Mouse (Mus musculus) myocyte (in vitro differentiated cells): ENCODE data around the gene Agrn. TPM values are rescaled to one million over a fixed set of nuclear protein-coding genes. Genes with fewer than 3 reads are reported as not detected.

ENCODE experiments used
- H3K27me3 ChIP-seq: one replicate; pipeline ENCODE4 v1.6.1; 2011; ENCODE audit not compliant: control insufficient read depth, insufficient read depth, insufficient read length
- H3K36me3 ChIP-seq: one replicate; pipeline ENCODE4 v1.6.1; 2011; ENCODE audit not compliant: control insufficient read depth, insufficient read depth
- H3K4me2 ChIP-seq: one replicate; pipeline ENCODE4 v1.6.1; 2011; ENCODE audit warnings: low read depth, control low read depth
- H3K4me3 ChIP-seq: one replicate; pipeline ENCODE4 v1.5.1; 2011; ENCODE audit warnings: mild to moderate bottlenecking, control low read depth, moderate library complexity
- H3K79me2 ChIP-seq: one replicate; pipeline ENCODE4 v1.6.1; 2011; ENCODE audit not compliant: control insufficient read depth, insufficient read depth
- H3ac ChIP-seq: one replicate; pipeline ENCODE4 v1.6.1; 2011; ENCODE audit not compliant: control insufficient read depth, insufficient read length
- CEBPB ChIP-seq: IDR thresholded peaks from 2 replicates; pipeline ENCODE4 v1.6.1; 2011; ENCODE audit warnings: mild to moderate bottlenecking, moderate library complexity; ENCODE audit not compliant: poor library complexity, insufficient read depth, severe bottlenecking
- E2F4 ChIP-seq: IDR thresholded peaks from one replicate; pipeline ENCODE4 v1.6.1; 2011; ENCODE audit warnings: mild to moderate bottlenecking, control low read depth, moderate library complexity; ENCODE audit not compliant: insufficient read depth
- MAX ChIP-seq: IDR thresholded peaks from one replicate; pipeline ENCODE4 v1.6.1; 2011; ENCODE audit warnings: low read depth, mild to moderate bottlenecking, control low read depth
- MYOD1 ChIP-seq, 3 experiments: IDR thresholded peaks; one replicate each; pipeline ENCODE4 v1.6.1; 2011; ENCODE audit warnings: control low read depth in 2 of 3, low read depth in 2 of 3, mild to moderate bottlenecking in 2 of 3, moderate library complexity in 1 of 3; ENCODE audit not compliant: insufficient read length in 2 of 3, control insufficient read depth in 1 of 3
- MYOG ChIP-seq, 3 experiments: IDR thresholded peaks; one replicate each; pipeline ENCODE4 v1.6.1; 2011; ENCODE audit warnings: control low read depth in 2 of 3, low read depth in 2 of 3, mild to moderate bottlenecking in 2 of 3; ENCODE audit not compliant: insufficient read length in 2 of 3, control insufficient read depth in 1 of 3, insufficient read depth in 1 of 3
- POLR2A ChIP-seq: IDR thresholded peaks from one replicate; pipeline ENCODE4 v1.6.1; 2011; ENCODE audit warnings: low read depth, mild to moderate bottlenecking, control low read depth, moderate library complexity; ENCODE audit not compliant: insufficient read length
- POLR2AphosphoS2 ChIP-seq: IDR thresholded peaks from one replicate; pipeline ENCODE4 v1.6.1; 2011; ENCODE audit warnings: low read depth, control low read depth; ENCODE audit not compliant: insufficient read length
- REST ChIP-seq: IDR thresholded peaks from one replicate; pipeline ENCODE4 v1.6.1; 2011; ENCODE audit warnings: mild to moderate bottlenecking, control low read depth, moderate library complexity; ENCODE audit not compliant: insufficient read depth, insufficient read length
- SRF ChIP-seq: IDR thresholded peaks from one replicate; pipeline ENCODE4 v1.6.1; 2011; ENCODE audit warnings: low read depth; ENCODE audit not compliant: control insufficient read depth, insufficient read length
- TCF12 ChIP-seq: IDR thresholded peaks from one replicate; pipeline ENCODE4 v1.6.1; 2011; ENCODE audit warnings: mild to moderate bottlenecking, control low read depth; ENCODE audit not compliant: poor library complexity, insufficient read depth, severe bottlenecking
- TCF3 ChIP-seq: IDR thresholded peaks from one replicate; pipeline ENCODE4 v1.6.1; 2011; ENCODE audit warnings: low read depth, control low read depth; ENCODE audit not compliant: insufficient read length
- USF1 ChIP-seq: IDR thresholded peaks from one replicate; pipeline ENCODE4 v1.6.1; 2011; ENCODE audit warnings: low read depth, mild to moderate bottlenecking, control low read depth, moderate library complexity
- polyA plus RNA-seq: library from polyadenylated mRNA; unstranded; fragments of >200 nt; fragmentation: generic; extraction: Trizol; gene quantifications from one replicate; pipeline ENCODE4 v1.2.1, GENCODE M21; 2012; ENCODE audit warnings: missing spikeins

The Agrn gene
- polyA plus RNA-seq, 1 experiment, result 22.7 TPM

- Histone ChIP-seq H3ac (no peak overlapping the region), H3K4me3 (no peak overlapping the region), H3K79me2 (no peaks in the 10 kb centered on the region), H3K4me2 (no peak overlapping the region), H3K36me3 (no peaks in the 10 kb centered on the region), H3K27me3 (peaks cover 16% of the 10 kb centered on the region)
- TF ChIP-seq TCF3 (no peak), USF1 (no peak), SRF (no peak)
Measured at GRCm38 (mm10) chr4:156219936-156220335, 22.6 kb upstream of the Agrn start.

GRCm38 (mm10) chr4:156217838-156218237 lies 20.6 kb upstream of the Agrn start:
- H3ac ChIP-seq, result no peak overlapping the region
- TF ChIP-seq MAX (no peak), POLR2A (no peak), POLR2AphosphoS2 (no peak), MYOG (IDR thresholded peaks at IDR 0.05; ENCODE audit: control insufficient read depth in 1 of 3, insufficient read depth in 1 of 3, insufficient read length in 2 of 3, low read depth in 2 of 3) (no peak), E2F4 (no peak), MYOD1 (IDR thresholded peaks at IDR 0.05; ENCODE audit: control insufficient read depth in 1 of 3, insufficient read length in 2 of 3, low read depth in 2 of 3) (no peak), USF1 (no peak), CEBPB (no peak), REST (no peak), TCF12 (no peak), SRF (no peak), TCF3 (no peak)
- peaks cover 20% of the 10 kb centered on the region for H3K27me3 ChIP-seq
- H3K4me3 ChIP-seq, result no peak overlapping the region
- no peak overlapping the region for H3K4me2 ChIP-seq
- no peaks in the 10 kb centered on the region for H3K36me3 ChIP-seq
- no peaks in the 10 kb centered on the region for H3K79me2 ChIP-seq

GRCm38 (mm10) chr4:156217022-156217669 lies 19.9 kb upstream of the Agrn start:
- Histone ChIP-seq H3K36me3 (no peaks in the 10 kb centered on the region), H3K27me3 (peaks cover 20% of the 10 kb centered on the region), H3ac (no peak overlapping the region), H3K79me2 (no peaks in the 10 kb centered on the region), H3K4me3 (no peak overlapping the region), H3K4me2 (no peak overlapping the region)
- TF ChIP-seq MYOD1 (IDR thresholded peaks at IDR 0.05; ENCODE audit: control insufficient read depth in 1 of 3, insufficient read length in 2 of 3, low read depth in 2 of 3) (no peak), USF1 (no peak), POLR2AphosphoS2 (no peak), E2F4 (no peak), MAX (no peak), POLR2A (no peak), REST (no peak), SRF (no peak), TCF3 (no peak), TCF12 (no peak), CEBPB (no peak), MYOG (IDR thresholded peaks at IDR 0.05; ENCODE audit: control insufficient read depth in 1 of 3, insufficient read depth in 1 of 3, insufficient read length in 2 of 3, low read depth in 2 of 3) (no peak)

GRCm38 (mm10) chr4:156216196-156216595 lies 18.9 kb upstream of the Agrn start:
- TF ChIP-seq POLR2A (no peak), MYOG (IDR thresholded peaks at IDR 0.05; ENCODE audit: control insufficient read depth in 1 of 3, insufficient read depth in 1 of 3, insufficient read length in 2 of 3, low read depth in 2 of 3) (no peak), TCF3 (no peak), POLR2AphosphoS2 (no peak), TCF12 (no peak), E2F4 (no peak), MYOD1 (IDR thresholded peaks at IDR 0.05; ENCODE audit: control insufficient read depth in 1 of 3, insufficient read length in 2 of 3, low read depth in 2 of 3) (no peak), SRF (no peak), CEBPB (no peak), USF1 (no peak), REST (no peak), MAX (no peak)
- no peaks in the 10 kb centered on the region for H3K79me2 ChIP-seq
- no peak overlapping the region for H3K4me3 ChIP-seq
- no peaks in the 10 kb centered on the region for H3K36me3 ChIP-seq
- H3K4me2 ChIP-seq, result no peak overlapping the region
- peaks cover 20% of the 10 kb centered on the region for H3K27me3 ChIP-seq
- no peak overlapping the region for H3ac ChIP-seq

GRCm38 (mm10) chr4:156215649-156216048 lies 18.4 kb upstream of the Agrn start, which contains the start of gene Perm1:
Perm1 (plus strand) TSS chr4:156215868.
- no peaks in the 10 kb centered on the region for H3K36me3 ChIP-seq
- no peaks in the 10 kb centered on the region for H3K79me2 ChIP-seq
- TF ChIP-seq SRF (no peak), TCF12 (no peak), POLR2AphosphoS2 (no peak), MYOD1 (IDR thresholded peaks at IDR 0.05; ENCODE audit: control insufficient read depth in 1 of 3, insufficient read length in 2 of 3, low read depth in 2 of 3) (no peak), E2F4 (no peak), POLR2A (no peak), CEBPB (no peak), TCF3 (no peak), MAX (no peak), USF1 (no peak), MYOG (IDR thresholded peaks at IDR 0.05; ENCODE audit: control insufficient read depth in 1 of 3, insufficient read depth in 1 of 3, insufficient read length in 2 of 3, low read depth in 2 of 3) (no peak), REST (no peak)
- H3K4me3 ChIP-seq, result no peak within 1 kb of the TSS
- no peak within 1 kb of the TSS for H3K4me2 ChIP-seq
- peaks cover 20% of the 10 kb centered on the region for H3K27me3 ChIP-seq
- H3ac ChIP-seq, result no peak within 1 kb of the TSS
